Mouse (Mus musculus) testis, adult 2 months (tissue): ENCODE measurements at regions not wholly inside any gene's neighbourhood (a gene's known extent, or its start where the extent isn't known, plus 50 kb on each side); places are given as distances from the start of the nearest gene placed in this dataset.

Experiments
- CTCF ChIP-seq: fragments of 200-500 bp; IDR thresholded peaks from 2 replicates; pipeline ENCODE4 v1.5.1; 2012; ENCODE audit warnings: low read depth, mild to moderate bottlenecking, inconsistent platforms, low read length, moderate library complexity; ENCODE audit not compliant: control insufficient read depth, insufficient read depth, insufficient replicate concordance
- POLR2A ChIP-seq: fragments of 200-500 bp; IDR thresholded peaks from 2 replicates; pipeline ENCODE4 v1.6.1; 2012; ENCODE audit warnings: low read depth, mild to moderate bottlenecking, inconsistent platforms, low read length, moderate library complexity; ENCODE audit not compliant: control insufficient read depth

- TF ChIP-seq CTCF (no peak), POLR2A (no peak)
Observed at GRCm38 (mm10) chr7:115380989-115381610, 637.6 kb downstream of the Insc start.
